Mouse (Mus musculus): ENCODE measurements around the gene Apoc3. TPM values are rescaled to one million over a fixed set of nuclear protein-coding genes. Genes with fewer than 3 reads are reported as not detected.
A peak's percentile ranks its signal among the peaks of the same experiment; 100 is the strongest.

Apoc3 gene
- polyA plus RNA-seq, 1 experiment from 2014 or later = 2.7 TPM

DNA sequence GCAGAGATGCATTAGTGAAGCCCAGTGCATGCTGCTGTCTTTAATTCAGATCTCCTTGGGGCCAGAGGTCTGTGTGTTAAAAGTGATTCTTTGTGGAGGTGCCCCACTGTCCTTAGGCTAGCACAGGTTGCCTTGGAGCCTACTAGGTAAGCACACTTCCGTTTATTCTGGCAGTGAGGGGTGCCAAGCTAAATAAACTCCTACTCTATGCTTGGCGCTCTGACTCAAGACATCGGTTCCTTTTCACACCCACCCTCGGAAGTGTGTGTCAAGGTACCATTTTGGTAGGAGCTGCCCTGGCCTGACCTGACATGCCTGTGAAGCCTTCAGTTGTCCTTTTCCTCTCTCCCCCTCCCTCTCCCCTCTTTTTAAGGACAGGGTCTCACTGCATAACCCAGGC, 21.2 kb downstream of the Apoc3 start:
- peaks cover 22% of the 10 kb centered on the region for H3K36me3 ChIP-seq
- H3K9ac ChIP-seq = no peak overlapping the region
- 74% methylated on average over 4 of the region's 4 CpGs for WGBS (ENCODE audit: insufficient replicate concordance)
- H3K4me1 ChIP-seq (replicated peaks) = peaks cover 61% of the 10 kb centered on the region
- H3K4me3 ChIP-seq (replicated peaks) = no peak overlapping the region
- no peak overlapping the region for H3K4me2 ChIP-seq
- DNase-seq (no peak), ATAC-seq (ENCODE audit: low read depth) (no peak)
- H3K27me3 ChIP-seq = no peaks in the 10 kb centered on the region
- no peaks in the 10 kb centered on the region for H3K9me3 ChIP-seq (replicated peaks)
- peak overlapping the region; percentile 76; the same call in 1 of the 2 replicates for H3K27ac ChIP-seq

DNA sequence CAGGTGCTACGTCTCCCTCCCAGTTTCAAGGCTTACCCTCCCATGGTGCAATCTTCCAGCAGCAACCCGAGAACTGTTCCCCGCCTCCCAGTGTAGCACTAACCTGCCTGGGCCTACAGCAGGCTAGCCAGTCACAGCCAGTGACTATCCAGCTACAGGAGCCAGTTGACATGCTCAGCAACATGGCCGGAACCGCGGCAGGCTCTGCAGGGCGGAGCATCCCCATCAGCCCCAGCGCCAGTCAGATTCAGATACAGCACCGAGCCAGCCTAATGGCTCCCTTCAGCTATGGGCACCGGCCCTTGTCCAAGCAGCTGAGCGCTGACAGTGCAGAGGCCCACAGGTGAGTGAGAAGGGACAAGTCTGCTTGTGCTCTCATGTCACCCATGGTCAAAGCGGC, 25.0 kb downstream of the Apoc3 start:
- DNase-seq = no peak
- Histone ChIP-seq H3K9me3 (replicated peaks) (no peaks in the 10 kb centered on the region), H3K27ac (no peak overlapping the region), H3K4me1 (replicated peaks) (peaks cover 56% of the 10 kb centered on the region), H3K27me3 (no peaks in the 10 kb centered on the region), H3K4me2 (no peak overlapping the region), H3K36me3 (peaks cover 34% of the 10 kb centered on the region), H3K4me3 (replicated peaks) (no peak overlapping the region), H3K9ac (no peak overlapping the region)
- WGBS (ENCODE audit: insufficient replicate concordance) = 77% methylated on average over 12 of the region's 12 CpGs
- no peak for ATAC-seq (ENCODE audit: low read depth)

DNA sequence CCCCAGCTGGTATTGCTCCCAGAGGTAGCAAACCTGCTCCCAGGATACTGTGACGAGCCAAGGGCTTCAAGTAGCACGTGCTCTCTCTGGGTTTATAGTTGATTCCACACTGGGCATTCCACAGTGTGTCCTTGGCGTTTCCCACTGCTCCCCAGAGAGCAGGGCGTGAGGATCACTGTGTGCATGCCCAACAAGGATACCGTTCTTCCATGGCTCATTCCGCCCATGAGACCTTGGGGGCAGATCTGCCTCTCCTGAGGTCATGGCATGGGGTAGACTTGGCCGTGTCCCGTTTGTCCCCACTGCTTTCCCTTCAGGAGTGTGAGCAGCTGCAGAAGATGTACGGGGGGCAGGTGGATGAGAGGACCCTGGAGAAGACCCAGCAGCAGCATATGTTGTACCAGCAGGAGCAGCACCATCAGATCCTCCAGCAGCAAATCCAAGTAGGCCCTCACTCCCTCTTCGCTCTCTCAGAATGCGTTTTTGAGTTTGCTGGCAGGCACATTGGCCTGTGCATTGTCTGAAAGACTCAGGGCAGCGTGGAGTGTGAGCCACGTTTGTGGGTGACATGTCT, 26.9 kb downstream of the Apoc3 start:
- Histone ChIP-seq H3K27ac (no peak overlapping the region), H3K36me3 (peaks cover 45% of the 10 kb centered on the region), H3K27me3 (no peaks in the 10 kb centered on the region), H3K4me3 (replicated peaks) (no peak overlapping the region), H3K9me3 (replicated peaks) (no peaks in the 10 kb centered on the region), H3K4me1 (replicated peaks) (peaks cover 40% of the 10 kb centered on the region), H3K9ac (no peak overlapping the region), H3K4me2 (no peak overlapping the region)
- ATAC-seq (ENCODE audit: low read depth) = no peak
- 82% methylated on average over 13 of the region's 13 CpGs for WGBS (ENCODE audit: insufficient replicate concordance)
- no peak for DNase-seq

DNA sequence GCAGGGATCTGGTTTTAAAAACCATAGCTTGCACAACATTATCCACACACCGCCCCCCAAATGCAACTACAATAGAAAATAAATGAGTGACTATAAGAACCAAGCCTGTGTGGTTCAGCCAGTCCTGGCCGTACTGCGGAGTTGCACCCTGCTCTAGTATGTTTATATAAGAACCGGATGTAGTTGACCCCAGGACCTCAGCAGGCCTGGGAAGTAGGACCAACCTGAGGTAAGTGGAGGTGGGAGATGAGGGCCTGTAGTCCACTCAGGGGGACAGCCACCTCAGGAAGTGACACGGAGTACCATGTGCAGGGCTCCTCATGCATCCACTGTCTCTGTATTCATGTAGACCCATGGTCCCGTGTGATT, 28.0 kb downstream of the Apoc3 start:
- peak overlapping the region; percentile 65 for H3K27ac ChIP-seq
- H3K4me2 ChIP-seq = no peak overlapping the region
- ATAC-seq (ENCODE audit: low read depth) (no peak), DNase-seq (no peak)
- no peak overlapping the region; the same call in 1 of the 2 replicates for H3K9ac ChIP-seq
- H3K9me3 ChIP-seq (replicated peaks) = no peaks in the 10 kb centered on the region
- no peaks in the 10 kb centered on the region for H3K27me3 ChIP-seq
- no peak overlapping the region for H3K4me3 ChIP-seq (replicated peaks)
- 75% methylated on average over 6 of the region's 6 CpGs for WGBS (ENCODE audit: insufficient replicate concordance)
- peaks cover 44% of the 10 kb centered on the region for H3K36me3 ChIP-seq
- H3K4me1 ChIP-seq (replicated peaks) = peaks cover 45% of the 10 kb centered on the region

DNA sequence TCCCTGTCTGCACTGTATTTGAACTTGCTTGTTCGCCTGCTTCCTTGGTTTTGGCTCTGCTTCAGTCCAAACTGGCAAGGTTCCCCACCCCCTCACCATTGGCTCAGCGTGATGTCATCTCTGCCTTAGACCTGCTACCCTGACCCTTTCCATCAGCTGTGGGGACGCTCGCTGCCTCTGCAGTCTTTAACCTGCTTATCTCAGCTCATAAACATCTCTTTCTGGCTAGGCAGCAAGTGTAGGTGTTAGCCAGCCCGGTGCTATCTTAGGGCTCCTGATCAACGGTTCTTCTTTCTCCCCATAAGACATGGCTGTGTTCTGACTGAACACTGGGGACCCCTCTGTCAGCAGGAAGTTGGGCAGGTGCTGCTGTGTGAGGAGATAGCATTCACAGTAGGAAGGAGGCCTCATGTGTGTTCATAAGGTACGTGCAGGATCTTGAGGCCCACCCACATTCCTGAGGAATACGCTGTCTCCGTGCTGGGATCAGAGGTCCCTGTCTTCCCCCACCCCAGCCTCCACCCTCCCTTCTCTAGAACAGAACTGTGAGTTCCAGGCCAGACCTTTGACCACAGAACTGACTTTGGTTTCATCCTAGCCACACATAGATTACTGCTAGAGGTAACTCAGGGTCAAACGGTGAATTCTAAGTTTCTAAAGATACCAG, 28.5 kb downstream of the Apoc3 start:
- 19% methylated on average over 10 of the region's 10 CpGs for WGBS (ENCODE audit: insufficient replicate concordance)
- peak; percentile 81 for ATAC-seq (ENCODE audit: low read depth)
- Histone ChIP-seq H3K36me3 (peaks cover 44% of the 10 kb centered on the region), H3K4me2 (no peak overlapping the region), H3K9me3 (replicated peaks) (no peaks in the 10 kb centered on the region), H3K4me1 (replicated peaks) (peaks cover 49% of the 10 kb centered on the region), H3K4me3 (replicated peaks) (no peak overlapping the region), H3K27me3 (no peaks in the 10 kb centered on the region), H3K27ac (peak overlapping the region; percentile 65), H3K9ac (no peak overlapping the region)
- DNase-seq = no peak

DNA sequence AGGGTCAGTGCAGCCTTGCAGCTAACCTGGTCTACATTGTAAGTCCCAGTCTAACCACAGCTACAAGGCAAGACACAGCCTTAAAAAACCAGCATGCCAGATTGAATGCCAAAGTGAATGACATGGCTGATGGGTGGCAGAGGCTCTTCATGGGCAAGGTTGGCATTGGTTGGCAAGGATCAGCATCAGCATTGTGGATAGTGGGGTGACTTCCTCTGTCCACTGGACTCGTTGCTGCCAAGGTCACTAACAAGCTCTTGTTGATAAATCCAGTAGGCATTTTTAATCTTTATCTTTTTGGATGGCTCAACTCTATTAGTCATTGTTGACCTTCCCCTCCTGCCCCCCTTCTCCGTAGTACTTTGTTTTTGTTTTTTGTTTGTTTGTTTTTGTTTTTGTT, 35.8 kb downstream of the Apoc3 start:
- H3K4me2 ChIP-seq = no peak overlapping the region
- H3K4me1 ChIP-seq (replicated peaks) = peaks cover 50% of the 10 kb centered on the region
- no peak overlapping the region for H3K27ac ChIP-seq
- WGBS (ENCODE audit: insufficient replicate concordance) = 53% methylated on average over 2 of the region's 2 CpGs
- H3K27me3 ChIP-seq = no peaks in the 10 kb centered on the region
- no peak overlapping the region for H3K4me3 ChIP-seq (replicated peaks)
- H3K9me3 ChIP-seq (replicated peaks) = no peaks in the 10 kb centered on the region
- ATAC-seq (ENCODE audit: low read depth) (no peak), DNase-seq (no peak)
- H3K36me3 ChIP-seq = peaks cover 51% of the 10 kb centered on the region
- no peak overlapping the region for H3K9ac ChIP-seq

DNA sequence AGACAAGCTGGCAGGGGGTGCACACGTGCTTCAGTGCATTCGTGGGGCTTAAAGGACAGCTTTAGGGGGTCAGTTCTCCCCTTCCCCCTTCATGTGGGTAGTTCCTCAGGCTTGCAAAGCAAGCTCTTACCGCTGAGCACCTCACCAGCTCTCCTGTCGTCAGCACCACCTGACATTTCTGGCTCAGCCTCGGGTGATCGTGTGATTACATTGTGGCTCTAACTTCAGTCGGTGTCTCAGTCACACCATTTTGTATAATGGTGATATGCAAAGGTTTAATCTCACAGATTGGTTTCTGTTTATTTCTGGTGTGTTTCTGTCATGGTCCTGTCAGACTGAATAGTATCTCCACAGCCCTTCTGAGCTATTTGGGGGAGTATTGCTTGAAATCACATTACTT, 36.5 kb downstream of the Apoc3 start:
- ATAC-seq (ENCODE audit: low read depth) (no peak), DNase-seq (no peak)
- no peaks in the 10 kb centered on the region for H3K27me3 ChIP-seq
- H3K9me3 ChIP-seq (replicated peaks) = no peaks in the 10 kb centered on the region
- peaks cover 50% of the 10 kb centered on the region for H3K4me1 ChIP-seq (replicated peaks)
- H3K9ac ChIP-seq = no peak overlapping the region
- WGBS (ENCODE audit: insufficient replicate concordance) = 69% methylated on average over 7 of the region's 7 CpGs
- peaks cover 51% of the 10 kb centered on the region for H3K36me3 ChIP-seq
- H3K4me2 ChIP-seq = no peak overlapping the region
- H3K27ac ChIP-seq = no peak overlapping the region
- no peak overlapping the region for H3K4me3 ChIP-seq (replicated peaks)

DNA sequence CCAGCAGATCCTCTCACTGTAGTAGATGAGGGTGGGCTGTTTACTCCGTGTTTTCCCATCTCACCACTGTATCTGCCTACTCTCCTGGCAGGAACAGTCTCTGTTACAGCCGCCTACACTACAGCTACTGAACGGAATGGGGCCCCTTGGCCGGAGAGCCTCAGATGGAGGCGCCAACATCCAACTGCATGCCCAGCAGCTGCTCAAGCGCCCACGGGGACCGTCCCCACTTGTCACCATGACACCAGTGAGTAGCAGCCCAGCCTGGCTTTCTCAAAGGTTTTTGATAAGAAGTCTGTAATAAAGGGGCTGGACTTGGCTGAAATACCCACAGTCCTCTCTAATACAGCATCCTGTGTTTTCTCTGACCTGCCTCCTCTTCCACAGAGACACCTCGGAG, 37.0 kb downstream of the Apoc3 start:
- Histone ChIP-seq H3K9ac (no peak overlapping the region), H3K27me3 (no peaks in the 10 kb centered on the region), H3K4me3 (replicated peaks) (no peak overlapping the region), H3K9me3 (replicated peaks) (no peaks in the 10 kb centered on the region), H3K4me2 (no peak overlapping the region), H3K27ac (no peak overlapping the region), H3K4me1 (replicated peaks) (peaks cover 49% of the 10 kb centered on the region), H3K36me3 (peaks cover 53% of the 10 kb centered on the region)
- ATAC-seq (ENCODE audit: low read depth) (no peak), DNase-seq (no peak)
- WGBS (ENCODE audit: insufficient replicate concordance) = 71% methylated on average over 9 of the region's 9 CpGs

DNA sequence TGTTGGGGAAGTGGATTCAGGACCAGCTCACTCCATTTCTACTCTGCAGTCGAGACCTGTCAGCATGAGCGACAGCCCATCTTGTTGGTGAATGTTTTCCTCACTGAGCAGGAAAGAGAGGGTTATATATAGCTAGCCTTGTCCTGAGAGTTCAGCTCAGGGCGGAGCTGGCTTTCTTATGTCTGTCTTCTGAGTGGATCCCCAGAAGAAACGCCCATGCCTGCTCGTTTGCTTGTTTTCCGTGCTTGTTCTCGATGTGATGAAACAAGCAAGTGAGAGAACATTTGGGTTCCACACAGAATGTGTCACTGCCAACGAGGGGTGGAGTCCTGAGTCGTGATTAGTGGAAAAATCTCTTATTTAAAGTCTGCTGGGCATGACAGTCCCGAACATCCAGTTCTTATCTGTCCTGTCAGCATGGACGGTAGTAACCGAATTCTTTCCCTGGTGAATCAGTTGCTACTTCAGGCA, 38.7 kb downstream of the Apoc3 start:
- Histone ChIP-seq H3K9me3 (replicated peaks) (no peaks in the 10 kb centered on the region), H3K9ac (no peak overlapping the region), H3K27me3 (no peaks in the 10 kb centered on the region), H3K4me1 (replicated peaks) (peaks cover 32% of the 10 kb centered on the region), H3K36me3 (peaks cover 46% of the 10 kb centered on the region), H3K4me3 (replicated peaks) (no peak overlapping the region), H3K4me2 (no peak overlapping the region), H3K27ac (no peak overlapping the region)
- ATAC-seq (ENCODE audit: low read depth) = 0 out of 2 replicates have a peak, but pooled peaks have one; percentile 20
- no peak for DNase-seq
- 28% methylated on average over 12 of the region's 12 CpGs for WGBS (ENCODE audit: insufficient replicate concordance)

DNA sequence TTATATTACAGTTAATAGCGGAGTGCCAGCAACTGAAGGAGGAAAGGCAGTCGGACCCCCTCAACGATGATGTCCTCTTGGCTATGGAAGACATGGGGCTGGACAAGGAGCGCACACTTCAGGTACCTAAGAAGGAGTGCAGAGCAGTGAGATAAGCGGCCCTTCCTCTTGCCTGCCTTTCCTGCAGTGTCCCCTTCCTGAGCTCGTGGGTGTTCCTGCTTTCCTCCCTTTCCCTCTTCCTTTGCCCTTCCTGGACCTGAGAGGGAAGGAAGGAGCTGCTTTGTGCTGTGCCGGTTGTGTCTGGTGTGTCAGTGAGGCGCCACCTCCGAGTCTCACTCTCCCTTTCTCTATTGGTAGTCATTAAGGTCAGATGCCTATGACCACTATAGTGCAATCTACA, 40.6 kb downstream of the Apoc3 start:
- 74% methylated on average over 8 of the region's 9 CpGs for WGBS (ENCODE audit: insufficient replicate concordance)
- peaks cover 46% of the 10 kb centered on the region for H3K36me3 ChIP-seq
- DNase-seq (no peak), ATAC-seq (ENCODE audit: low read depth) (no peak)
- no peaks in the 10 kb centered on the region for H3K27me3 ChIP-seq
- H3K4me2 ChIP-seq = no peak overlapping the region
- no peak overlapping the region for H3K27ac ChIP-seq
- no peak overlapping the region for H3K4me3 ChIP-seq (replicated peaks)
- no peaks in the 10 kb centered on the region for H3K9me3 ChIP-seq (replicated peaks)
- peaks cover 24% of the 10 kb centered on the region for H3K4me1 ChIP-seq (replicated peaks)
- H3K9ac ChIP-seq = no peak overlapping the region

DNA sequence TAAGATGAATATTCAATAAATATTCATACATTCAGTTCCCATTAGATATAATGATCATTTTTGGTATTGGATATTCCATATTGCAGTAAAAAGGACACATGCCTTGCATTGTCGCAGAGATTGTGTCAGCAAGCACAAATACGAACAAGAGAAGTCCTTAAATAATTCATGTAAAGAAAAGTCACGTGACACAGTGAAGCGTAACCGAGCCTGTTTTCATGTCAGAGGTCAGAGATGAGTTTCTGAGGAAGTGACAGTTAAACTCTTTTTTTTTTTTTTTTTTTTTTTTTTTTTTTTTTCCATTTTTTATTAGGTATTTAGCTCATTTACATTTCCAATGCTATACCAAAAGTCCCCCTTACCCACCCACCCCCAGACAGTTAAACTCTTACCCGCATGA, 42.8 kb downstream of the Apoc3 start:
- H3K36me3 ChIP-seq = peaks cover 28% of the 10 kb centered on the region
- H3K27me3 ChIP-seq = no peaks in the 10 kb centered on the region
- no peak for ATAC-seq (ENCODE audit: low read depth)
- H3K27ac ChIP-seq = no peak overlapping the region
- DNase-seq = no peak
- H3K4me3 ChIP-seq (replicated peaks) = no peak overlapping the region
- H3K4me2 ChIP-seq = no peak overlapping the region
- no peaks in the 10 kb centered on the region for H3K9me3 ChIP-seq (replicated peaks)
- H3K9ac ChIP-seq = no peak overlapping the region
- peaks cover 11% of the 10 kb centered on the region for H3K4me1 ChIP-seq (replicated peaks)
- 78% methylated on average over 6 of the region's 6 CpGs for WGBS (ENCODE audit: insufficient replicate concordance)

DNA sequence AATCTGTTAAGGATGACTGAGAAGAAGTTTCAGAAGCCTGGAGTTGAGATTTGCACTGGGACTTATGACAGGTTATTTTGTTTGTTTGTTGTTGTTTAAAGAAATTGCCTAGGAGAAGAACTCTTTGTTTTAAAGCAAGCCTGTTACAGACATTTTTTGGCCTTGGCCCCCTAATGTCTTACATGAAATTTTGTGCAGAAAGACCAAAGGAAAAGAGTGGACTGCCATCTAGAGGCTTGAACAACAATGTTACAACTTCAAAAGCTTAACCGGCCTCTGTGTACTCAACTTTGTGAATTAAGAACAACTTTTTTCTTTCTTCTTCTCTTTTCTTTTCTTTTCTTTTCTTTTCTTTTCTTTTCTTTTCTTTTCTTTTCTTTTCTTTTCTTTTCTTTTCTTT, 43.8 kb downstream of the Apoc3 start:
- Histone ChIP-seq H3K4me1 (replicated peaks) (peaks cover 3% of the 10 kb centered on the region; the same call in 1 of the 2 replicates), H3K4me2 (no peak overlapping the region), H3K27ac (no peak overlapping the region), H3K36me3 (peaks cover 27% of the 10 kb centered on the region), H3K4me3 (replicated peaks) (no peak overlapping the region), H3K27me3 (no peaks in the 10 kb centered on the region), H3K9ac (no peak overlapping the region), H3K9me3 (replicated peaks) (no peaks in the 10 kb centered on the region)
- no peak for DNase-seq
- 55% methylated on average over 1 of the region's 1 CpGs for WGBS (ENCODE audit: insufficient replicate concordance)
- ATAC-seq (ENCODE audit: low read depth) = no peak

Data from liver, embryonic 13.5 days (tissue).